Mouse (Mus musculus): ENCODE data around the gene Pnpla5.

GRCm38 (mm10) chr15:84105924-84106500 lies 17.0 kb downstream of the Pnpla5 start:
- TF ChIP-seq EP300 (optimal IDR thresholded peaks at IDR 0.05) (no peak), CTCF (IDR thresholded peaks at IDR 0.05; ENCODE audit: low read depth) (no peak)
